Mouse (Mus musculus): ENCODE measurements at regions not wholly inside any gene's neighbourhood (a gene's known extent, or its start where the extent isn't known, plus 50 kb on each side); places are given as distances from the start of the nearest gene placed in this dataset.

GRCm38 (mm10) chr3:139887265-139887664 lies 681.8 kb downstream of the Stpg2 start:
- DNase-seq (ENCODE audit: low read depth, low spot score) = no peak

GRCm38 (mm10) chr3:139888537-139888936 lies 683.0 kb downstream of the Stpg2 start:
- no peak for DNase-seq (ENCODE audit: low read depth, low spot score)

- DNase-seq (ENCODE audit: low read depth, low spot score) = no peak
Observed at GRCm38 (mm10) chr3:139890186-139890585, 684.7 kb downstream of the Stpg2 start.

- no peak for DNase-seq (ENCODE audit: low read depth, low spot score)
Observed at GRCm38 (mm10) chr3:139897894-139898293, 692.4 kb downstream of the Stpg2 start.

DNA sequence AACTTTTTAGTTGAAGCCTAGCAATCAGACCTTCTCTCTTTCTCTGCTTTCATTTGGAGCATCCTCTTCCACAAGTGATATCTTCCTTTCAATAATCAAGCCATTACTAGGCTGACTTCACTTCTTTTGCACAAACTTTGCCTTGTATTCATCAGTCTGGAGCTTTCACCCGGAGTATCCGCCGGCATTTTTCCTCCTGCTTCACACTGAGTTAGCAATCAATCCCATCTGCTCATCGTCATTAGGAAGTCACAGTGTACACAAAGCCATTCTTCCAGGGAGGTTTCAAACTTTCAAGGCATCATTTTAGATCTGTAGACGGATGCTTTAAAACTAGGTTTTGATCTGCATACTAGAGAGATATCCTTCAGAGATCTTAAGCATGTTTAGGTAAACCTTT lies 693.7 kb downstream of the Stpg2 start:
- no peak for DNase-seq (ENCODE audit: low read depth, low spot score)

GRCm38 (mm10) chr3:139913639-139914330 lies 708.3 kb downstream of the Stpg2 start:
- no peak for DNase-seq (ENCODE audit: low read depth, low spot score)

- no peak for DNase-seq (ENCODE audit: low read depth, low spot score)
Observed at GRCm38 (mm10) chr3:139922267-139922666, 716.8 kb downstream of the Stpg2 start.

DNA sequence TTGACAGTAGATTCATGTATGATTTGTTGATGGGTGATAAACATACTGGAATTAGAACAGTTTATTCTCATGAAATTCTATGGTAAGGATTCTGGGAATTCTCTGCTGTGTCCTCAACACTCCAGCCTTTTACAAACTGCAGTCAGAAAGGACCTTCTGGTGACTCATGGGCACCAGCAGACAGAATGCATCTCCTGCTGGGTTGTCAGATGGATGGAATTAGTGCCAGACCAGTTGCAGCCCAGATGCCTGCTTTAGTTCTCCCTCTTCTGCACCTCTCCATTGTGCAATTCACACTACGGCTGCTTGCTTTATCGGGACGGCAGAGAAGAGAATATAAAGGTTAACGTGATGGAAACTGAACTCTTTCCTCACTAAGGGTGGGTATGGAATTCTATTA lies 727.5 kb downstream of the Stpg2 start:
- DNase-seq (ENCODE audit: low read depth, low spot score) = no peak

DNA sequence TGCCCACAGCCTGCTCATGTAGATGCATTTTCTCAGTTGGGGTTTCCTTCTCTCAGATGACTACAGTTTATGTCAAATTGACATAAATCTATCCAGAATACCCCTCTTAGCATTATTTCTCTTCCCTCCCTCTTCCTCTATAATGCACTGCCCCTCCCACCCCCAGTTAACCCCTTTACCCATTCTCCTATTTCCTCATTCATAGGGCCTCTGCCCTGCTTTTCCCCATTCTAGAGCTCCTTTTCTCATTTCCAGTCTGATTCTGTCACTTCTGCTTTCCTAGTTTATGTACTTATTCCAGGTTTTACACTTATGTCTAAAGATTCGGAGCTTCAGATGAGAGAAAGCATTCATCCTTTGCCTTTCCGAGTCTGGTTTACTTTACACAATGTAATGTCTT lies 740.7 kb downstream of the Stpg2 start:
- DNase-seq (ENCODE audit: low read depth, low spot score) = no peak

GRCm38 (mm10) chr3:139947247-139947646 lies 741.8 kb downstream of the Stpg2 start:
- no peak for DNase-seq (ENCODE audit: low read depth, low spot score)

DNA sequence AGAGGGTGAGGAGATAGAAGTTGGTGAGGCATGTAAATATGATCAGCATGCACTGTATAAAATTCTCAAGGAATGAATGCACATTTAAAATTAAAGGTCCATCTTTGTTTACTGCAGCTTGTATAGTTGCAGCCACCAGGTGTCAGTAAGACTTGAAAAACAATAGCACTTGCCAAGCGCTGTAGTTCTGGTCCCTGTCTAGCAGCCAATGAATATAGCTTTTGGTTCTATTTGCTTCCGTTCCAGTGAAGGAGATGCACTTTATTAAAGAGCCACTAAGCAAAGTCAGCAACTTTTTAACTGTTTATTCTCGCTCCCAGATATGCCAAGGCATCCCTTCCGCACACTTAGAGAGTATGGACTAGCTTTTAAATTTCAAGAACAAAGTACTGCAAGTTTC lies 743.6 kb downstream of the Stpg2 start:
- DNase-seq (ENCODE audit: low read depth, low spot score) = peak; percentile 6

DNA sequence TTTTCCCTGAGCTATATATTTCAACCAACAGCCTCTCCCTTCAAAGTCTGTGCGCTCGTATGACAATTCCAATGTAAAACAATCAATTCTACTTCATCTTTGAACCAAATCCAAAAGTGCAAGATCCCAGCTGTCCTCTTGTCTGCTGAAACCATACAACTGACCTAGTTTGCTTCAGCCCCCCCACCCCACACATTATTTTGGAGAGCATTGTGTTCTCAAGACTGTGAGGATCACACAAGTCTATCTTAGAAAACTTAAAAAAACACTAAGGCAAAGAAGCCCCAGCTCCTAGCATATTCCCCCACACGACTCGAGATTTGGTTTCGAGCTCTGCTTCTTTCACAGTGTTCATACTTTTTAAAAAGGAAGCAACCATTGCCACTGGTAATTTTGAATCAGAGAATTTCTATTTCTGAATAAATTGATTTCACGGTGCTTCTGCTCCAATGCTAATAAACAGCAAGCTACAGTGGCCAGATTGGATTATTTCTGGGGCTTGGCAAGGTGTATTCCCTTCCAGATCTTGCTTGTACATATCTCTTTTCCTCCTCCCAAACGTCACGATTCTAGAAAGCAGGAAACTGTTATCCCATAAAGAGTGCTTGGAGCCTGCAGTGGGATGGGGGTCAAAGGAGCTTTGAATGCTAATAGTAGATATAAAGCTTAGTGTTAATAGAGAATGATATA lies 744.7 kb downstream of the Stpg2 start:
- no peak for DNase-seq (ENCODE audit: low read depth, low spot score)

DNA sequence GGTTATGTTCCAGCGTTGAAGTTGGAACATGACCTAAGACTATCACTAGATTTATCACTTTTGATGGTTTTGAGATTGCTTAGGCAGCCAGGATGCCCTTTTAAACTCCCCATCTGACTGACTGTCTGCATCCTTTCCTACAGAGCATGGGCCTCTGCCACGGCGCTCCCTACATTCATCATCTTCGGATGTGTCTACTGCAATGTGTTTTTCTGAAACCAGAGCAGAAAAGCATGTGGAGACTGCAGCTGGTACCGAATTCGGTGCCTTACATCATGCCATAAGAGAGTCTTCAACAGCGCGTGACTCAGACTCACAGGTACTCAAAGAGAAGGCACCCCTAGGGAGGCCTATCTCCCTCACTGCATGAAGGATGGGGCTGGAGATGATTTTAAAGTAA lies 746.0 kb downstream of the Stpg2 start:
- DNase-seq (ENCODE audit: low read depth, low spot score) = no peak

- DNase-seq (ENCODE audit: low read depth, low spot score) = no peak
Observed at GRCm38 (mm10) chr3:139978172-139978571, 772.7 kb downstream of the Stpg2 start.

DNA sequence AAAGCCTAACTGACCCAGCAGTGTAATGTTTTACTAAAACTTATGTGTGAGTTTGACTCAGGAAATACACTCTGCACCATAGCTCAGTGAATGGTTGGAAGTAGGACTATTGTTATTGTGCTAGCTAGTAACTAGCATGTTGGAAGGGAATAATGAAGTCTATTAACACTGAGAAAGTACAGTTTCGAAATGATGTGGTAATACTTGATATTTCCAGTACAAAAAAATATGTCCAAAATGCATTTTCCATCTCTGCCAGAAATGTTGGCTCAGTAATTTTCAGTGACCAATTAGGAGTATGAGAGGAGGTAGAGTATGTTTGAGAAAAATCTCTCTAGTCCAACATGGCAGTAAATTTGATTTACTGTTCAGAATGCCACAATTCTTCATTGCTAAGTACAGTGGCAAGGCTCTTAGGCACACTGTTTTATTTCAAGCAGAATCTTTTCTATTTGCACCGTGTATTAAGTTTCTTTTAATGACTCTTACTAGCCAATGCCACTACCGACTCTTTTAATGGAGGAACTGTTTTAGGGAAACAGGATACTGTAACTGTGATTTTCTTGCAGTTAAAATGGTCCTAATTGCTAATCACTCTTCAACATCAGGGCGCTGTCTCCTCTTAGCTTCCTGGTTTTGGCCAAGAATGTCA lies 780.5 kb downstream of the Stpg2 start:
- DNase-seq (ENCODE audit: low read depth, low spot score) = no peak

GRCm38 (mm10) chr3:139988938-139989337 lies 783.4 kb downstream of the Stpg2 start:
- no peak for DNase-seq (ENCODE audit: low read depth, low spot score)

GRCm38 (mm10) chr3:139989380-139989779 lies 783.9 kb downstream of the Stpg2 start:
- no peak for DNase-seq (ENCODE audit: low read depth, low spot score)

GRCm38 (mm10) chr3:140012522-140012921 lies 807.0 kb downstream of the Stpg2 start:
- no peak for DNase-seq (ENCODE audit: low read depth, low spot score)

- no peak for DNase-seq (ENCODE audit: low read depth, low spot score)
Observed at GRCm38 (mm10) chr3:140034101-140034500, 828.6 kb downstream of the Stpg2 start.

DNA sequence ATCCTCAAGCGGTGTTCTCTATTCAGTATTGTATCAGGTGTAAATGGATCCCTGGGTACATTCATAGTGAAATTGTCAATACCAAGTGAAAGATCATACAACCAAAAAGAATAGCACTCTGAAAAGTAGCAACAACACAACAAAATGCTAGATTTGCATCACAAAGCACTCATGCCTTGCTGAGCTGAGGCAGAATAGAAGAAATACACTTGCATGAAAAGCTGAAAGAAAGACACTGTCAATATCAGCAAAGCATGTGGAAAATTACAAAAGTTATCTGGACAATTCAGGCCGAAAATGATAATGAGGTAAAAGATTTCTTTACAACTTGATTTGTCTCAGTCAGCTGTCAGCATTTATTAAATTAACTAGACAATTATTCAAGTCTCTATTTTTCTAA lies 829.6 kb downstream of the Stpg2 start:
- DNase-seq (ENCODE audit: low read depth, low spot score) = no peak

DNA sequence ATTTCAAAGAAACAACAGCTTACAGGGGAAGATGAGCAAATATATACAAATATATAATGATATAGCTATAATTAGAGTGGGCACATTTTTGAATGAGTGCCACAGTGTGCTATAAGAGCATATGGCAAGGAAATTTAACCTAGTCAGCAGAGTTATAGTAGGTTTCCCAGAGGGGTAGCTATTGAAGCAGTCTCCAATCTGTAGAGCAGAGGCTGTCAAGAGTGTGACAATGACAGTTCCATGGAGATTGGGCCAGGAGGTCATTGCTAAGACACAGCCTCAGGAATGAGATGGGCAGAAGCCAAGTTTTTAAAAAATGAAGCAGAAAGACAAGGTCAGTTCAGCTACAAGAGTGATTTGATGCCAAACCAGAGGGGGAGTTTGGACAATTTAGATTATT lies 839.4 kb downstream of the Stpg2 start:
- no peak for DNase-seq (ENCODE audit: low read depth, low spot score)

GRCm38 (mm10) chr3:140054634-140055033 lies 849.1 kb downstream of the Stpg2 start:
- no peak for DNase-seq (ENCODE audit: low read depth, low spot score)
